Mouse (Mus musculus) erythroblast, embryonic 14.5 days (primary cell): ENCODE results near the gene Cacna1d. TPM values are rescaled to one million over a fixed set of nuclear protein-coding genes. Genes with fewer than 3 reads are reported as not detected.

Experiments
- H3K27me3 ChIP-seq: 2 replicates; pipeline ENCODE4 v1.6.1; 2012; ENCODE audit warnings: inconsistent platforms; ENCODE audit not compliant: control insufficient read depth
- H3K36me3 ChIP-seq: 2 replicates; pipeline ENCODE4 v1.6.1; 2012; ENCODE audit warnings: mild to moderate bottlenecking, inconsistent platforms; ENCODE audit not compliant: control insufficient read depth
- H3K4me1 ChIP-seq: 2 replicates; pipeline ENCODE4 v1.6.1; 2012; ENCODE audit warnings: inconsistent platforms; ENCODE audit not compliant: control insufficient read depth
- H3K4me3 ChIP-seq: replicated peaks from 2 replicates; pipeline ENCODE3; 2012; ENCODE audit warnings: moderate library complexity, mild to moderate bottlenecking, inconsistent platforms
- H3K9me3 ChIP-seq: 2 replicates; pipeline ENCODE4 v1.6.1; 2012; ENCODE audit warnings: low read length, inconsistent platforms, mixed read lengths; ENCODE audit not compliant: control insufficient read depth
- GATA1 ChIP-seq: IDR thresholded peaks from 2 replicates; pipeline ENCODE4 v1.6.1; 2012; ENCODE audit warnings: low read length, inconsistent platforms, mixed read lengths
- TAL1 ChIP-seq: IDR thresholded peaks from 3 replicates; pipeline ENCODE4 v1.6.1; 2012; ENCODE audit warnings: low read length, inconsistent platforms, mixed read lengths
- polyA plus RNA-seq: library from polyadenylated mRNA; stranded (reverse); fragments of >175 nt; gene quantifications from 2 replicates; pipeline ENCODE4 v1.2.3, GENCODE M21; 2012

Cacna1d gene
- polyA plus RNA-seq, 1 experiment = not detected

DNA sequence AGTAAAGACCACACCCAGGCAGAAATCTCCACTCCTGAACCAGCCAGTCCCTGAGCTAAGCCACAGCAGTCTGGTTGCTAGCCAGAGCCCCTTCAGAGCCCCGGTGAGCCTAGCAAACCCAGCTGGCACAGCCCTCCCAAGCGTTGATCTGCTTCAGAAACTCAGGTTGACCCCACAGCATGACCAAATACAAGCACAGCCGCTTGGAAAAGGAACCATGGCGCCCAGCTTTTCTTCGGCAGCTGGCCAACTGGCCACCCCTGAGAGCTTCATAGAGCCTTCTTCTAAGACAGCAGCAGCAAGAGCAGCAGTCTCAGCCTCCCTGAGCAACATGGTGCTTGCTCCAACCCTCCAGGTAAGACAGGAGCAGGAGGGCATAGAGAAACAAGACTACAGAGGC, 28.1 kb upstream of the Cacna1d start:
- TF ChIP-seq TAL1 (no peak), GATA1 (no peak)
- H3K4me3 ChIP-seq = no peak overlapping the region
- H3K9me3 ChIP-seq = no peaks in the 10 kb centered on the region
- no peaks in the 10 kb centered on the region for H3K27me3 ChIP-seq
- H3K4me1 ChIP-seq = peaks cover 11% of the 10 kb centered on the region
- H3K36me3 ChIP-seq = peaks cover 93% of the 10 kb centered on the region

DNA sequence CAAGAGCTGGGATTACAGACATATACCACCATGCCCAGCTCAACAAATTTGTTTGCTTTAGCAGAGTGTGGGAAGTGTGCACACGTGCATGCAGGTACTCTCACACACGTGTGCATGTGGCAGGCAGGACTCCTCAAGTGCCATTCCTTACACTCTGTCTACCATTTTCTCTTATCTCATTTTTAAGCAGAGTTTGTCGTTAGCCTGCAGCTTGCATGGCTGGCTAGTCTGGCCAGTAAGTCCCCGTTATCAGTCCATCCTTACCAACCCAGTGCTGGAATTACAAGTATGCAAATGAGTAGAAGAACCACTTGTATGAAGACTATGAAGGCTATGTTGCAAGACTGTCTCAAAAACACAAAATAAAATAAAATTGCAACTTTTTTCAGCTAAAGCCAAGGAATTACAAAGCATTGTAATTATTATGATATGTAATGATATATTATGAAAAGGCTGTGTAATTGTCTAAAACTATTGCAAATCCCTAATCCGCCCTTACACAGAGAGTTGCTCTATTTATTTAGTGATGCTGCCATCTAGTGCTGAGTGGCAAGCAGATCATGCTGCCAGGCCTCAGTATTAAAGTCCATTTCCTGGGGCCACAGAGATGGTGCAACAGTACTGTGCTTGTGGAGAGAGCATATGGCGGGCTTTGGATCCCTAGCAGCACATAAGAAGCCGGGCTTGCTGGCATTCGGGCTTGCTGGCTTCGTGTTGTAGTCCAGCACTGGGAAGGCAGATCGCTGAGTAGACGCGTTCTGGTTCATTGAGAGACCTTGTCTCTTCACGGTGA, 24.9 kb upstream of the Cacna1d start:
- Histone ChIP-seq H3K4me1 (peaks cover 16% of the 10 kb centered on the region), H3K27me3 (no peaks in the 10 kb centered on the region), H3K9me3 (no peaks in the 10 kb centered on the region), H3K36me3 (peaks cover 89% of the 10 kb centered on the region), H3K4me3 (no peak overlapping the region)
- no peak for TF ChIP-seq GATA1

DNA sequence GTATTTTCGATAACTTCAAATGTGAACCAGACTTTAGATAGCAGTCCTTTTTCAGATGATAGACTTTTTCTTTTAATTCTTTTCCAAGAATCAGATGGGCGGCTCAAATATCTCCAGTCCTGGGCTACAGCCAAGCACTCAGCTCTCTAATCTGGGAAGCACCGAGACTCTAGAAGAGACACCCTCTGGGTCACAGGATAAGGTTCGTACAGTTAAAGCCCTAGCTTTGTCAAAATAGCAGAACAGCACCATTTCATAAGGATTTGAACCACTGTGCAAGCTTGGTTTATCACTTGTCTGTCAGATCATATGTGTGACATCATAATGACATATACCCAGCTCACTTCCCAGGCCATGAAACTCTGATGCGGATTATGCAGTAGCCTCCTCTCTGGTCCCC, 21.6 kb upstream of the Cacna1d start:
- Histone ChIP-seq H3K36me3 (peaks cover 78% of the 10 kb centered on the region), H3K27me3 (no peaks in the 10 kb centered on the region), H3K4me3 (no peak overlapping the region), H3K4me1 (peaks cover 16% of the 10 kb centered on the region), H3K9me3 (no peaks in the 10 kb centered on the region)
- TF ChIP-seq GATA1 (no peak), TAL1 (no peak)

DNA sequence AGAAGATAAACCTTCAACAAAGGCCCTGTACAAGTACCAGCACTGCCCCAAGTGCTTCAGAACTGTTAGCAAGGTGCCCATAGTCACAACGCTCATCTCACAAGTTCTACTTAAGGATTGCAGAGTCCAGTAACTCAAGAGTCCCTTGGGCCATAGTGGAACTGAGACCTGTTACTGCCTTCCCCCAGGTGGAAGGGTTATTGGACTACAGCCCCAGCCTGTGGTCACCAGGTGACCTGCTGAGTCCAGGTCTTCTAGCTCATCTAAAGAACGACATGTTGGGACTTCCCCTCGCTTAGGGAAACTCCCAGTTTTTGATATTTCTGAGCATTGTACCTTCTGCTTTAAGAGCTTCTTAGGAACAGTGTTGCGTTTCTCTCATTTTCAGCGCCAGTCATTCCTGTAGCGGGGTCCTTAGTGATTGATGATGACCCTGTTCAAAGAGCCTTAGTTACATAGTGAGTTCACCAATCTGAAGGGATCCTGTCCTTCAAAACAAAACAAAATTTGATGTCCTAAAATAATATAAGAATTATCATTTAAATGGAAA, 19.0 kb upstream of the Cacna1d start:
- Histone ChIP-seq H3K4me1 (peaks cover 7% of the 10 kb centered on the region), H3K36me3 (peaks cover 78% of the 10 kb centered on the region), H3K9me3 (no peaks in the 10 kb centered on the region), H3K27me3 (no peaks in the 10 kb centered on the region), H3K4me3 (no peak overlapping the region)
- TF ChIP-seq TAL1 (no peak), GATA1 (no peak)

DNA sequence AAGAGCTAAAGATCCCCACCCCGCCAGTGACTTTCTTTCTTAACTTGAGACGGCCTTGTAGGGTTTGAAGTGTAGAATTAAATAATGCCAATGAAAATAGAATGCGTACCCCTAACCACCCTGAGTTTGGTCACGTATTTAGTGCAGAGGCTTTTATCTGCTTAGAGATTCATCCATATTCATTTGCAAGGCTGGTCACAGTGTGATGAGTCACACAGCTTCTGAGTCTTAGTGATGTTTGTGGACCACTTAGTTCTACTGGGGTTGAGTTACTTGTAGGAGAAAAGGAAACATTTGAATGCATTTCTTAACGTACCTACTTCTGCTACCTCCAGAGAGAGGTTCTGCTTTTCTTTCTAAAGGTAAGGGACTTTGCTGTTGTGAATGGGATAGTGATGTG, 13.7 kb upstream of the Cacna1d start:
- Histone ChIP-seq H3K4me1 (no peaks in the 10 kb centered on the region), H3K27me3 (no peaks in the 10 kb centered on the region), H3K36me3 (peaks cover 70% of the 10 kb centered on the region), H3K4me3 (no peak overlapping the region), H3K9me3 (no peaks in the 10 kb centered on the region)
- TF ChIP-seq TAL1 = no peak
- no peak for TF ChIP-seq GATA1

DNA sequence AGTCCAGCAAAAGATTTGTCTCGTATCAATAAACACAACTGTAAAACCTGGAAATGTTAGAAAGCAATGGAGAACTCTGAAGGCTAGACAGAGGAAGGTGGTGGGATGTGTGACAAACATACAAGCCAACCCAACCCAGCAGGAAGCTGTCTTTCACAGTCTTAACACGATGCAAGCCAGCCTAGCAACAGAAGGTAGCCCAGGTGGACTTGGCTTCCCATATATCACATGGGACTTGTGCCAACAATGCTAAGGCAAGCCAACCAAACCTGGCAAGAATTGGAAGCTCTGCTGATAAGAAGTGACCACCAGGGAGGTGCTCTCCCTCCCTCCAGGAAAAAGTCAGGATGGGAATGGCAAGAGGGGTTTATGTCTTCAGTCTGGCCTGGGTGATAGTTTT, 6.9 kb upstream of the Cacna1d start:
- no peak for TF ChIP-seq GATA1
- TF ChIP-seq TAL1 = no peak
- Histone ChIP-seq H3K4me1 (peaks cover 9% of the 10 kb centered on the region), H3K36me3 (peaks cover 49% of the 10 kb centered on the region), H3K9me3 (no peaks in the 10 kb centered on the region), H3K4me3 (no peak overlapping the region), H3K27me3 (no peaks in the 10 kb centered on the region)

DNA sequence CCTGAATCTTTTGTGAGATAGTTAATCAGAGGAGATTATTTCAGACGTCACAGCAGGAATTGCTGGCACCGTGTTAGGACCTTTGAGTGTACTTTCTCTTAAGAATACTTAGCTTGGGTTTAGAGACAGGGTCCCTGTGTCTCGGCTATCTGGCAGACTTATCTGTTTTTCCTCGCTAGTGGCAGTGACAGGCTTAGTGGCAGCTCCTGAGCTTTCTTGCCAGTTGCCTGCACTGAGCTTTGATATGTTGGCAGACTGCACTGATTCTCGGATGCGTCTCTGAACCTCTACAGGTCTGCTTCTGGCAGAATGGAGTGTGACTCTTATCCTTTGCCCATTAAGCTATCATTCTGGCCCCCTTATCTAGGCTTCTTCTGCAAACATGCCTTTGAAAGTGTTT, 3.7 kb upstream of the Cacna1d start:
- no peaks in the 10 kb centered on the region for H3K27me3 ChIP-seq
- no peaks in the 10 kb centered on the region for H3K9me3 ChIP-seq
- H3K4me1 ChIP-seq = peaks cover 17% of the 10 kb centered on the region
- no peak overlapping the region for H3K4me3 ChIP-seq
- TF ChIP-seq GATA1 = no peak
- no peak for TF ChIP-seq TAL1
- peaks cover 67% of the 10 kb centered on the region for H3K36me3 ChIP-seq

DNA sequence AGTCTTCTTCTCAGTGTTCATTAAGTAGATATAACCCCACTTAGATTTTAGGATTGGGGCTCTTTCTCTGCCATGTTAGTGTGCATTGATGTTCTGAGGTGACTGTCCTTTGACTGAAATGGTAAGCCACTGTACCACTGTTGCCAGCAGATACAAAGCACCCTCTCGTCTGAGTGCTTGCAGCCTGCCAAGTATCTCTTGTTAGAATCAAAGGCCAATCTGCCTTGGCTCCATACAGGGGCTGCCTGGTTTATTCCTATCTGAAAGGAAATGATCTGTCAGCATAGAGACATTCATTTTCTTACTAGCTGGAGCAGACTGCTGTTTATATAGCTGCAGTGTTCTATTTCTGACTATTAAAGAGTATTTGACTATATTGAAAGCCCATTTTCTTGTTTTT, 2.0 kb upstream of the Cacna1d start:
- TF ChIP-seq GATA1 (no peak), TAL1 (no peak)
- no peaks in the 10 kb centered on the region for H3K9me3 ChIP-seq
- H3K4me3 ChIP-seq = no peak overlapping the region
- no peaks in the 10 kb centered on the region for H3K27me3 ChIP-seq
- peaks cover 74% of the 10 kb centered on the region for H3K36me3 ChIP-seq
- H3K4me1 ChIP-seq = peaks cover 15% of the 10 kb centered on the region

DNA sequence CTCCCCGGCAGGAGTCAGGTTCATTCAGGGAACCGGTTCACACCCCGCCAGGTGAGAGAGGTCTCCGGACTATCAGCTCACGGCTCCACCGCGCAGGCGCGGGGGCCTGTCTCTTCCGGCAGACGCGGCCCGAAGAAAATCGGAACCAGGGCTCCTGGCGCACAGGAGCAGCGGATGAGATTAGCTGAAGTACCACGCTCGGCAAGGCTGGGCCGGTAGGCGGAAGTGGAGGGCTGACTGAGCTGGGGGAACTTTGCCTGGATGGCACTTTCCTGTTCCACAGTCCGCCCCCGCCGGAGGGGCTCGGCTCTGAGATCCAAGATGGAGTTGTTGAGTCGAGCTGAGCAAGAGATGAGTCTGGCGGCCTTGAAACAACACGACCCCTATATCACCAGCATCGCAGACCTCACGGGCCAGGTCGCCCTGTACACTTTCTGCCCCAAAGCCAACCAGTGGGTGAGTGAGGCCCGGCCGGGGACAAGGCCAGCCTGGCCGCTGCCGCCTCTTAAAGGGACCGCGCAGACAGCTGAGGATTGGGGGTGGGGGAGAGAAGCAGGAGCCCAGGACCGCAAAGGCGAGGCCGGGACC, 11.8 kb downstream of the Cacna1d start, which contains the start of gene Dcp1a:
Gene Dcp1a (plus strand): TSS at position 175 of the 588 bp plus-strand sequence.
- Histone ChIP-seq H3K9me3 (no peaks in the 10 kb centered on the region), H3K4me1 (peaks cover 18% of the 10 kb centered on the region), H3K36me3 (peaks cover 28% of the 10 kb centered on the region), H3K4me3 (peak within 1 kb of the TSS; percentile 93), H3K27me3 (no peaks in the 10 kb centered on the region)
- no peak for TF ChIP-seq GATA1
- TF ChIP-seq TAL1 = no peak
